Mouse (Mus musculus) liver, adult (tissue): Measurements from ENCODE around the gene Mgat3.

Experiments used
- GATA4 ChIP-seq: IDR thresholded peaks from 2 replicates; pipeline ENCODE4 v1.6.1; 2014; ENCODE audit warnings: mild to moderate bottlenecking, low read length; ENCODE audit not compliant: insufficient replicate concordance

The Mgat3 gene

DNA sequence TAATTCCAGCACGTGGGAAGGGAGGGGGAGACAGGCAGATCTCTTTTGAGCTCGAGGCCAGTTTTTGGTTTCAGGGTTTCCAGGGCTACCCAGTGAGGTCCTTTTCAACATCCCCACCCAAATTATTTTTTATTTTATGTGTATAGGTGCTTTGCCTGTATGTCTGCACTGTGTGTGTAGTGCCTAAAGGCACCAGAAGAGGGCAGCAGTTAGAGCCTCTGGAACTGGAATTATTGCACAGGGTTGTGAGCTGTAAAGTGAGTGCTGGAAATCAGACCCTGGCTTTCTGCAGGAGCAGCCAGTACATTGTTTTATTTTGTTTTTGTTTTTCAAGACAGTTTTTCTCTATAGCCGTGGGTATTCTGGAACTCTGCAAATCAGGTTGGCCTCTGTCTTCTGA, 31.4 kb upstream of the Mgat3 start:
- no peak for TF ChIP-seq GATA4

DNA sequence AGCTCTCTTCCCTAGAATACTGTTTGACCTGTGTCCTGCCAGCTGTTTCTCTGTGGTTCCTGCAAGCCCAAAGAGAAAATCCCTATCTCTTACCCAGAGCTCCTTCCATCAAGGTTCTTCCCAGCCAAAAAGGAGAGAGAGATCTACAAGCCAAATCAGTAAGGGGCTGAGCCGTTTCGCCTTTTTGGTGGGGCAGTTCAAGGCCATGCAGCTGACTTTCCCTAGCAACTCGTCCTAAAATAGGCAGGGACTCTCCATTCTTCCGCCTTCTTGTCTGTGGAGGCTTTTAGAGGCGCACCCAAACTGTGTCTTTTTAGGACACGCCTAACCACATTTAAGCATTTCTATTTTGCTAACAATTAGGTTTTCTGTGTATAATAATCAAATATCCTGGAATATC, 29.8 kb upstream of the Mgat3 start:
- no peak for TF ChIP-seq GATA4

DNA sequence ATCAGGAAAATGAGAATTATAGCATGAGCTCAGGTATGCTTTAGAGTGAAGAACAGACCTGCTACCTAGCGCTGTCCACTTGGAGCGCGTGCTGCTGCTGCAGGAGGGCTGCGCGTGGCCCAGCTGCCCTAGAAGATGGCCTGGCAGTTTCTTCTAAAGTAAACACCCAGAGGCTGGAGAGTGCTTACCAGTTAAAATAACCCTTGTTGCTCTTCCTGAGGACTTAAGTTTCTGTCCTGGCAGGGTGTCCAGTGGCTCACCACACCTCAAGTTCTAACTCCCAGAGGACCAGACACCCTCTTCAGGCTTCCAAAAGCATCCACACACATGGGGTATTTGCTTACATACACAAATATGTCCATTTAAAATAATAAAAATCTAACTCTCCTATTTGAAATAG, 28.1 kb upstream of the Mgat3 start:
- TF ChIP-seq GATA4 = no peak

DNA sequence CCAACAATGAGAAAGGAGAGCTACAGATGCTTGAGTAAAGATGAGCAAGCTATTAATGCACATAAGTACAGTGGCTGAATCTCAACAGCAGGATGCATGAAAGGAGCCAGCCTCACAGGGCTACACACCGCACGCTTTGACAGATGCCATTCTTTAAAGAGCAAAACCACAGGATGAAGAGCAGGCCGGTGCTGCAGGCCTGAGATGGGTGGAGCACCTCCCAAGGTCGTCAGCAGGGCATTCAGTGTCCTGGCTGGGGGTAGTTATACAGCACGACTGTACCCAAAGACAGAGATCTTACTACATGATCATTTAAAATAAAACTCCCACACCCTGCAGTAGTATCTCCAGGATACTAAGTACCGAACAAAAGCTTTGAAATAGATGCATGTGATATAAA, 27.4 kb upstream of the Mgat3 start:
- no peak for TF ChIP-seq GATA4

DNA sequence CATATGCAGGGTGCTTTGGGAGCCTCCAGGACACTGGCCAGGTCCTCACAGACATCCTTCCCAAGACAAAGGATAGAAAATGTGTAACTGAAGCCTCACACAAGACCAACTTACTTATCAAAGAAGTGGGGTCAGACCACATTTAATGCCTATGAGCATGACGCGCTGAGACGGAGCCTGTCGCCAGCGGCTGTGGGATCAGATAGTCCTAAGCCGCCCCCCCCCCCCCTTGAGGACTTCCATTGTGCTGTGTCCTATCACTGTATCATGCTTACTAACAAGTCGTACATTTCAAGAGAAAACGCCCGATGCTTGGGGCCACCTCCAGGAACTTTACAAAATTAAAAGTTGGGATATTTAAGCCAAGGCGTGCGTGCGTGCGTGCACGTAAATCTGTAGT, 26.4 kb upstream of the Mgat3 start:
- TF ChIP-seq GATA4 = no peak

DNA sequence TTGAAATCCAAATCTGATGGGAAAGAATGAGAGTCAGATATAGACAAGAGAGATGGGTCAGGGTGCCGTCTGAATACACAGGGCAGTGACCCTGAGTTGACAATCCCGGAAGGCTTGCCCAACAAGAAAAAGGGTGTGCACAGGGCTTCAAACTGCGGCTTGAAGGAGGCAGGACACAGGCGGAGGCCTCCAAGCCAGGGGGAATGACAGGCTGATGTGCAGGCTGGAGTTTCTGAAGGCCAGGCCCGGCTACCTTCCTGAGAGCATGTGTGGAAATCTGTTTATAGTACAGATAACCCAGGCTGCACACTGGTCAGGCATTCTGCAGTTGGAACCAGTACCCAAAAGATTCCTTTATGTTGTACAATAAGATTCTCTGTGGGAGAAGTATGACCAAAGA, 26.0 kb upstream of the Mgat3 start:
- no peak for TF ChIP-seq GATA4

DNA sequence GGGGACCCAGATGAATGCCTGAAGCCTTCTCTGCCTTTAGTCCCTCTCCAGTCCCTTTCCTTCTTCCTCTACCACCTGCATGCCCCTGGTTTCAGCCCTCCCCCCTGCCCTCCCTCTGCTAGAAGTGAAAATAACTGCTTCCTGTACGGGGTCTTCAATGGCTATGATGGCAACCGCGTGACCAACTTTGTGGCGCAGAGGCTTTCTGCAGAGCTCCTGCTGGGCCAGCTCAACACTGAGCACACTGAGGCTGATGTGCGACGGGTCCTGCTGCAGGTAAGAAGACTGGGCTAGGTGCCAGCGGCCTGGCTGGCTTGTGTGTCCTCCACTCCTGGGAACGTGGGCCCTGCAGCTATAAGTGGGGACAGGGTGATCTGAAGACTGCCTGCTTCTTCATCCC, 25.0 kb upstream of the Mgat3 start:
- TF ChIP-seq GATA4 = no peak

DNA sequence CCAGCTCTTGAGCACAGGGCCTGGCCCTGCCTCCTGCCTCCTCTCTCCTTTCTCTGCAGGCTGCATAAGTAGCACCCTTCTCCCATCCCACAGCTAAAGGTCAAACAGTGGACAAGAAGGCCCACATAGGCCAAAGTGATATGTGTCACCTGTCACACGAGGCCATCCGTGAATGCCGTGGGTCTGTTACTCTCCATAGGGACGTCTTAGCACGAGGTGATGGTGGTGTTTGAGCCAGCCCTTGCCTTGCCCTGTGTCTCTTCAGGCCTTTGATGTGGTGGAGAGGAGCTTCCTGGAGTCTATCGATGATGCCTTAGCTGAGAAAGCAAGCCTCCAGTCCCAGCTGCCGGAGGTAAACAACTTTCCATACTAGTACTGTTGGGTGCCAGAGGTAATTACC, 24.0 kb upstream of the Mgat3 start:
- no peak for TF ChIP-seq GATA4

DNA sequence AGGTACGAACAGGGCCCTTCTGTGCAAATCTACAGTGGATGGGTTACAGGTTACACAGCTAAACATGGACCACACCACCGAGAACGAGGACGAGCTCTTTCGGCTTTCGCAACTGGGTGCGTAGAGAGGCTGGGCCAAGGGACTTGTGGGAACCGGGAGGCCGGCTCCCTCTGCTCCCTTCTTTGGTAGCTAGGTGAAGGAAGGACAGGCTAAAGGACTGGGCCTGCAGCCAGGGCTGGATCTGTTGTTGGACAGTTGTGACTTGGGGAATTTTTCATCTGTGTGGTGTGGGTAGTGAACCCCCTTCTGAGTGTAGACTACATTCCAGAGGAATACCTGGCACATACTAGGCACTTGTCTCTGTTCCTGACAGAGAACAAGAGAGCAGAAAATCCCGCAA, 20.9 kb upstream of the Mgat3 start:
- no peak for TF ChIP-seq GATA4

DNA sequence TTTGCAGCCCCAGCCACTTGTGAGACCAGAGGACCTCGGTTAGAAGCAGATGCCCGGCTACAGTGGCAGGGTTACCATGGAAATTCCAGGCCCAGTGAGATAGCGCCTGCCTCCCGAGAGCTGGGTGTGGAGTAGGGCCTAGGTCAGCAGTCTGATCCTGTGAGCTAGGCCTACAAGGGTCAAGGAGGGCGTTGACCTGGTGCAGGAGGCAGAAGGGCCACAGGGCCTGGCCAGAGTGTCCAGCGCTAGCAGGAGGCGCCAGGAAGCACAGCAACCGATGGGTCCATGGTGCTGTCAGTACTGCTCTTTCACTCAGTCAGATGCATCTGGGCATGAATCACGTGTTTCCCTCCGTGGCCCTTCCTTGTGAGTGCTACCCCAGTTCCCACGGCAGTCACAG, 19.8 kb upstream of the Mgat3 start:
- TF ChIP-seq GATA4 = no peak

DNA sequence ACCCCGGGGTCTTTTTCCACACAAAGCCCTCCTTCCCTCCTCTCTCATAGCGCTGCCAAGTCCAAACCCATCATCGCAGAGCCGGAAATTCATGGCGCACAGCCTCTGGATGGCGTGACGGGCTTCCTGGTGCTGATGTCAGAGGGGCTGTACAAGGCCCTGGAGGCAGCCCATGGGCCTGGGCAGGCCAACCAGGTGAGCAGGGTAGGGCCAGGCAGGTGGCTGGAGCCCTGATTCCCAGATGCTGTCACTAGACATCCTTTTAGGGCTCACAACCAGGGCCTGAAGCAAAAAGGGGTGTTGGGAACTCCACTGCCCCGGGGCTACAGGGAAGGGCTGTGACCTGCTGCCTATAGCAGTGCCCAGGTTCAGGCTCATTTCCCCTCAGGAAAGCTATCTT, 17.8 kb upstream of the Mgat3 start:
- no peak for TF ChIP-seq GATA4

DNA sequence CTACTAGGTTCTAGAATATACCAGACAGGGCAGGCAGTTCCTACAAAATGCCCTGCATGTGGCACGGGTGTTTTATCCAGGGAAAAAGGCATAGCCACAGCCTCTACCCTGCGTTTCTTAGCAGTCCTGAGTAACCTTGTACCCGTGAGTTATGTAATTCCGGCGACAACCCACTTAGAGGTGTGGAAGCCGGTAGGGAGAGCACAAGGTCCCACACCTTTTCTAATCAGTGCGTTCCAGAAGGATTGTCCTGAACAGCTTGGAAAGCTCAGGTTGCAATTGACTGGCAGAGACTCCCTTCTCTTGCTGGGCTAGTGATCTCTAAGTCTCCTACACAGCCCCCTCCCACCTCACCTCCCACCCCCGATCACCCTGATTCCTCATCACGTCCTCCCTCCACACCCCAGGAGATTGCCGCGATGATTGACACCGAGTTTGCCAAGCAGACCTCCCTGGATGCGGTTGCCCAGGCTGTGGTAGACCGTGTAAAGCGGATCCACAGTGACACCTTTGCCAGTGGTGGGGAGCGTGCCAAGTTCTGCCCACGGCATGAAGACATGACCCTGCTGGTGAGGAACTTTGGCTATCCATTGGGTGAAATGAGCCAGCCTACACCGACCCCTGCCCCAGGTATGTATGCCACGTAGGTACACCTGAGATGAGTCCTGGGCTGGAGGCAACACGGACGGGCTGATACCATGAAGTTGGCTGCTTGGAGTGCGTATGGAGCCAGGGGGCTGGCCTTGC, 16.2 kb upstream of the Mgat3 start:
- TF ChIP-seq GATA4 = no peak

DNA sequence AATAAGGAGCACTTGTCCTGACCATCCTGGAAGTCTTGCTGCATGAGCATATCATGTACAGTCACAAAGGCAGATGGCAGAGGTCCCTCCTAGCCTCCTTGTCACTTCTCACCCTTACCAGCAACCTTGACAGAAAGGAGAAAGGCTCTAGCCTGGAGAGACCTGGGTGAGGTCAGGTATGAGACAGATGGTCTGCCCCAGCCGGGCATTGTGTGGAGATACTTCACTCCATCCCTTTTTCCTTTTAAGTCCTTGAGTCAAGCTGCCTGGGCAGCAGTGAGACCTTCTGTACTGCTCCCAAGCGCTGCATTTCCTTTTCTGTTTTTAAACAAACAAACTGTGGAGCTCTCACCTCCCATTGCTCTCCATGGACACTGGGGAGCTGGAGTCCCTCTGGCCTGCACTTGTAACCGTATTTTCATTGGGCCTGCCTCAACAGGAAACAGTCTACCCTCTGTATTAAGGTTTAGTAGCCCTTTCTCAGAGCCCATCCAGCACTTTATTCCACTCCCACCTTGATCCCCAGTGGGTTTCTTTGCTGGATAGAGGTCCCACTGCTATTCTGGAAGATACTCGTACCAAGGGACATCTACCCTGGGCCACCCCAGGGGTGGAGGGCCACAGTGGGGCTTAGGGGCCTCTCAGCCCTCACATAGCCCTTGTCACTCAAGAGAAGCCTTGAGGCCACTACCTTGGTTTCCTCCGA, 15.4 kb upstream of the Mgat3 start:
- no peak for TF ChIP-seq GATA4

DNA sequence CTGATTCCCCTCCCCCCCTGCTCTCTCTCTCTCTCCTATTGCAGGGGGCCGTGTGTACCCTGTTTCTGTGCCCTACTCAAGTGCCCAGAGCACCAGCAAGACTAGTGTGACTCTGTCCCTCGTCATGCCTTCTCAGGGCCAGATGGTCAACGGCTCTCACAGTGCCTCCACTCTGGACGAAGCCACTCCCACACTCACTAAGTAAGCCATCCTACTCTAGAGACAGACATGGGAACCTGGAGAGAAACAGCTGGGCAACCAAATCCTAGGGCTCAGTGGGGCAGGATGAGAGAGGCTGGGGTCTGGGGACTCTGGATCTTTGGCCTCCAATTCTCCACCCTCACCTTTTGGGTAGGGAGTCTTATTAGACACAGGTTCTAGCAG, 14.8 kb upstream of the Mgat3 start:
- no peak for TF ChIP-seq GATA4

DNA sequence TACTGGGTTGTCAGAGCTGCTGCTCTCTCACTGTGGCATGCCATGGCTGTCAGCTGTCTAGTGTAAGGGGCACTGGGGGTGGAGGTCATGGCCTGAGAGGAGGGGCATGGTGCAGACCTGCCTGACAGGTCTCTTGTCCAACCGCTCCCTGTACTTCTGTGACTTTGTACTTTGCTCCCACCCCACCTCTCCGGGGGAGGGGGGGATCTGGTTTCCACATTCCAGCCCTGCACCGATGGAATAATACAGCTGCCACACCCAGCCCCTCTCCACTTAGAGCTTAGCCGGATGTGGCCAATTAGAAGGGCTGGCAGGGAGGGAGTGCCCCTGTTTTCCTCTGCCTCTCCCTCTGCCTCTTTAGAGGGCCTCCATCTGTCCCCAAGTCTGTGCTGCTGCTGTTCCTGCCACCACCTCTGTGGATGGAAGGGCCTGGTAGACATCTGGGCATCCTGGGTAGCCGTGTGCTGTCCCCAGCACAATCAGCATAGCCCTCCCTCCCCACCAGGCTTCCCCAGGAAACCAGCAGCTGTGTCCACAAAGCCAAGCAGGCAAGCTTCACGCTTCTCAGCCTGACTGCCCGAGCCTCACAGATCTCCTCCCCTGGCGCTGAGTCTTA, 14.1 kb upstream of the Mgat3 start:
- no peak for TF ChIP-seq GATA4

DNA sequence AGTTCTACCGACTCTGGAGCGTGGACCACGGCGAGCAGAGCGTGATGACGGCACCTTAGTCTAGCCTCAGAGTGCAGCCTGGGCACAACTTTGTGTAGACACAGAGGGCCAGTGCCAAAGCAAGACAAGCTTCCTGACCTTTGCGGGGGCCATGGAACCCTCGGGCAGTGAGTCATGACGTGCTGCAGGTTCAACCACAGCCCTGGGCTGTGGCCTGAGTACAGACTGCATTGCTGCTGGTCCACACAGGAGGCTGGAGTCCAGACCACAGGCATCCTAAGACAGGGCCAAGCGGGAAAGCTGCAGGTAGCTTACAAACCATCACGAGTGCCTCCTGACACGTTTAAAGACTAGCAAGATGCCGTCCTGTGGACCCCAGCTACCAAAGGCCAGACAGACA, 13.3 kb upstream of the Mgat3 start:
- TF ChIP-seq GATA4 = no peak

DNA sequence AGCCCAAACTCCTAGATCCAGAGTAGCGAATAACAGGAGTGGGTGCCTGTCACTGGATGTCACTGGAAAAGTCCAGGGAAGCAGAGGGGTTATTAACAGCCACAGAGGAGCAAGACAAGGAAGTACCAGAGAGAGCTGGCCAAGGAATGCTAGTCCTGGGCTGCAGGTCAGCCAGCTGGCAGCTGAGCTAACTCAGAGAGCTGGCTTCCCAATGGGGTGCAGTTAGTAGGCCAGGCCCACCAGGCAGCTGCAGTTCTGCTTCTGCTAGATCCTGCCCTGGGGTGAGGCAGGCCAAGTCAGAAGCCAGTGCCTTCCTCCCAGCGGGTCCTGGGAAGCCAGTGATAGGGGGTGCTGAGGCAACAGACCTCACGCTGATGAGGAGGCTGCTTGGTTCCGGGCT, 12.8 kb upstream of the Mgat3 start:
- no peak for TF ChIP-seq GATA4

DNA sequence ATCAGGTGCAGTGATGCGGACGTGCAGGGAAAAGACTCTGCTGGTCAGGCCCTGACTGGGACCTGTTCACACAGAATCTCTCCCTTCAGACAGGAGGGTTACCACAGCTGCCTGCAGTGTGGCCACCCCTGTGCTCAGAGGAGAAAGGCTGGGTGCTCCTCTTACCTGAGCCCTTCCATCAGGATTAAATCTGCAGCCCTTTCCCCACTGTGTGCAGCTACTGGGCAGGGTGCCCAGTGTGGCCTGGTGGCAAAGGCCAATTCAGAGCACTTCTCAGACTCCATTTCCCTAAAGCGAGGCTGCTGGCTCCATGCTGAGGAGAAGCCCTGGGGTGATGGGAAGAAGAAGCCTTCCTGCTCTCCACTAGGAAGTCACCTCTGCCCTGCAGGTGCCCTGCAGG, 12.3 kb upstream of the Mgat3 start:
- no peak for TF ChIP-seq GATA4
